8 mouse cellular contexts compared by ENCODE assay signal in the genomic region with DNA sequence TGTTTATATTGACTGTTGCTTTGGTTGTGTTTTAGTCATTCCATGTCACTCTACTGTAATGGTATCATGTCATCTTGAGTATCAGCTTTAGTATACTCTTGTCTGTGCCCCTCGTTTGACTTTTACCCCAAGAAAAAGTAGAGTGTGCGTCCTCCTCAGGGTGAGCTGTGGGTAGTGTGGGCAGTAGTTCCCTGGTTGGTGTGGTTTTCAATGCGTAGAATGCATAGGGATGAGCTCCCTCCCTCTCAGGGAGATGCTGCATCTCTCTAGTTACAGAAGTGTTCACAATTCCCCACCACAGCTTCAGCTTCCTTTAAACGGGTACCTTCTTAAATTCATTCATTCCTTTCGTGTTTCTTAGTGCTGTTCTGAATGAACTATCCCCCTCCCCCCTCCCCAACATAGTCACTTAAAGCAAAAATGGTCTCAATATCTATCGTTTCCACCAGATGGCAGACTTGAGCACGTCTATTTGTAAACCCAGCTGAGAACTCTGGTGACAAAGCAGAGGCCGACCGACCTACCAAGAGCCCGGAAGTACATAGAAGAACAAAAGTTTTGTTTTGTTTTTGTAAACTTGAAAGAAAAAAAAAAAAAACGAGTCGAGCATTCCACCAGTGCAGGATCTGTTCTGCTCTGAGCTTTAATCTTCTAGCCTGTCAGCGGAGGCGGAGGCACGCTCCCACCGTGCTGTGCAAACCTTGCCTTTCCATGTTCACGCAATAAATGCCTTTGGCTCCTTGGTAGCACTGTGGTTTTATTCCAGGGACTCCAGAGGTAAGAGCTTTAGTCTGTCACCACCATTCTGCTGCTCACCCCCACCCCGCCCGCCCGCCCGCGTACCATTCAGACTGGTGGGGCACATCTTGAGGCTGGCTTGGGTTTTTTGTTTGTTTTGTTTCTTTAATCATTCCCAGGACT. TPM values are rescaled to one million over a fixed set of nuclear protein-coding genes. Genes with fewer than 3 reads are reported as not detected.
DNase-seq lines count a peak whose midpoint lies in the region; ATAC-seq and TF ChIP-seq lines count a peak whose summit lies in the region.

No protein-coding gene starts in this region.

- H3K4me1 ChIP-seq in heart, adult 2 months (ENCODE audit: control insufficient read depth, insufficient read depth, low read length) = no peaks in the 10 kb centered on the region
- H3K4me1 ChIP-seq in kidney, adult 2 months (ENCODE audit: control insufficient read depth, insufficient read depth, low read length) = peaks cover 12% of the 10 kb centered on the region
- peaks cover 11% of the 10 kb centered on the region for H3K4me1 ChIP-seq in liver, postnatal 0 days (ENCODE audit: insufficient read depth)
- no peaks in the 10 kb centered on the region for H3K4me1 ChIP-seq in neural tube, embryonic 14.5 days (ENCODE audit: control insufficient read depth, insufficient read depth, low read length)

- H3K9me3 ChIP-seq in liver, postnatal 0 days (ENCODE audit: low read length) = no peaks in the 10 kb centered on the region
- no peaks in the 10 kb centered on the region for H3K9me3 ChIP-seq in neural tube, embryonic 14.5 days (ENCODE audit: control insufficient read depth, low read length)

- no peaks in the 10 kb centered on the region for H3K79me2 ChIP-seq in heart, adult 2 months (replicated peaks; ENCODE audit: control insufficient read depth, insufficient read depth, low read length)

- H3K9ac ChIP-seq in heart, adult 2 months (ENCODE audit: low read depth, low read length) = no peak overlapping the region
- H3K9ac ChIP-seq in liver, postnatal 0 days (replicated peaks) = no peak overlapping the region
- H3K9ac ChIP-seq in neural tube, embryonic 14.5 days (replicated peaks; ENCODE audit: low read depth, low read length) = no peak overlapping the region

- intact Hi-C loops in heart, adult 2 months (cut with DNase I) = loop anchor here (2.0 to 10.0 kb wide), 3 partner anchors 61 to 611 kb away; no protein-coding TSS in a partner anchor

- H3K36me3 ChIP-seq in heart, adult 2 months (ENCODE audit: control insufficient read depth, insufficient read depth, low read length) = no peaks in the 10 kb centered on the region
- H3K36me3 ChIP-seq in kidney, adult 2 months (ENCODE audit: control insufficient read depth, insufficient read depth, low read length) = no peaks in the 10 kb centered on the region
- H3K36me3 ChIP-seq in liver, postnatal 0 days (replicated peaks; ENCODE audit: insufficient read depth, low read length) = no peaks in the 10 kb centered on the region
- H3K36me3 ChIP-seq in neural tube, embryonic 14.5 days (ENCODE audit: control insufficient read depth, insufficient read depth, low read length) = no peaks in the 10 kb centered on the region

- H3K27ac ChIP-seq in heart, adult 2 months = no peak overlapping the region
- H3K27ac ChIP-seq in kidney, adult 2 months (ENCODE audit: insufficient read depth, low read depth, low read length) = peak overlapping the region; percentile 16; the same call in 1 of the 2 replicates
- peak overlapping the region; percentile 70; the same call in 1 of the 2 replicates for H3K27ac ChIP-seq in liver, postnatal 0 days (ENCODE audit: low read depth)
- no peak overlapping the region for H3K27ac ChIP-seq in neural tube, embryonic 14.5 days (ENCODE audit: low read depth, low read length)

- WGBS in heart, adult 2 months = 56% methylated on average over 22 of the region's 22 CpGs
- 49% methylated on average over 22 of the region's 22 CpGs for WGBS in kidney, adult 2 months
- 57% methylated on average over 22 of the region's 22 CpGs for WGBS in liver, postnatal 0 days (ENCODE audit: insufficient replicate concordance)
- 62% methylated on average over 22 of the region's 22 CpGs for WGBS in neural tube, embryonic 14.5 days

- TF ChIP-seq EP300 in heart, adult 2 months (IDR thresholded peaks at IDR 0.05; ENCODE audit: insufficient read depth, low read depth, low read length) = no peak
- TF ChIP-seq EP300 in liver, postnatal 0 days (IDR thresholded peaks at IDR 0.05; ENCODE audit: low read depth) = no peak

- H3K4me3 ChIP-seq in heart, adult 2 months = no peak overlapping the region
- H3K4me3 ChIP-seq in kidney, adult 2 months (ENCODE audit: insufficient read depth, low read depth, low read length) = peak overlapping the region; percentile 3; the same call in 1 of the 2 replicates
- H3K4me3 ChIP-seq in liver, postnatal 0 days (ENCODE audit: low read depth, low read length) = no peak overlapping the region
- H3K4me3 ChIP-seq in neural tube, embryonic 14.5 days (ENCODE audit: low read depth, low read length) = no peak overlapping the region

- DNase-seq in testis, postnatal 10 days (ENCODE audit: low spot score) = peak; percentile 53
- no peak for DNase-seq in testis, postnatal 14 days (ENCODE audit: low spot score)
- DNase-seq in cerebellum, adult 9-11 months = peak; percentile 33
- DNase-seq in heart, adult 2 months = peak in 1 of 2 experiments; percentile 24
- DNase-seq in kidney, adult 2 months = peak; percentile 79
- peak; percentile 54 for DNase-seq in liver, postnatal 0 days
- peak; percentile 66 for DNase-seq in yolk sac, embryonic 10.5 days (ENCODE audit: low spot score)

- no peak for ATAC-seq in liver, postnatal 0 days
- ATAC-seq in neural tube, embryonic 14.5 days (ENCODE audit: low read depth) = peak; percentile 58; the same call in 1 of the 2 replicates

- no peaks in the 10 kb centered on the region for H3K27me3 ChIP-seq in heart, adult 2 months (ENCODE audit: control insufficient read depth, insufficient read depth, low read length)
- H3K27me3 ChIP-seq in kidney, adult 2 months (replicated peaks; ENCODE audit: control insufficient read depth, insufficient read depth, low read length) = no peaks in the 10 kb centered on the region
- no peaks in the 10 kb centered on the region for H3K27me3 ChIP-seq in liver, postnatal 0 days (ENCODE audit: insufficient read depth, low read length)
- H3K27me3 ChIP-seq in neural tube, embryonic 14.5 days (ENCODE audit: control insufficient read depth, insufficient read depth, low read length) = no peaks in the 10 kb centered on the region

- TF ChIP-seq CTCF in heart, adult 2 months (IDR thresholded peaks at IDR 0.05) = peak; percentile 67
- TF ChIP-seq CTCF in kidney, adult 2 months (conservative IDR thresholded peaks at IDR 0.05; ENCODE audit: insufficient read depth, insufficient read length, low read depth, low read length) = peak; percentile 49
- peak; percentile 67 for TF ChIP-seq CTCF in liver, postnatal 0 days (IDR thresholded peaks at IDR 0.05; ENCODE audit: low read depth)

- H3K4me2 ChIP-seq in liver, postnatal 0 days (ENCODE audit: low read depth, low read length) = no peak overlapping the region
- no peak overlapping the region for H3K4me2 ChIP-seq in neural tube, embryonic 14.5 days (ENCODE audit: low read depth, low read length)

- no peak for TF ChIP-seq POLR2A in heart, adult 2 months (IDR thresholded peaks at IDR 0.05; ENCODE audit: insufficient read depth, low read depth, low read length)
- no peak for TF ChIP-seq POLR2A in kidney, adult 2 months (IDR thresholded peaks at IDR 0.05; ENCODE audit: low read depth, low read length)

RNA-seq across cellular contexts. Expression of a gene that starts 4.7 kb away (rescaled TPM):
- total RNA-seq in heart, adult 2 months (2021) = under 1 TPM; 0.16 to 0.23 TPM
- polyA plus RNA-seq in heart, adult 2 months (2012; rRNA removed) = 0.16 TPM in 1 of 2 replicates, not detected in the other
- polyA plus RNA-seq in kidney, adult 2 months (2012; rRNA removed) = 289 and 340 TPM in 2 replicates
- polyA plus RNA-seq in liver, postnatal 0 days (2015; fragmentation: Nextera tagmentation; extraction: Ambion mirVana) = 7.8 and 8.9 TPM in 2 replicates
- polyA plus RNA-seq in neural tube, embryonic 14.5 days (2014; fragmentation: Nextera tagmentation; extraction: Ambion mirVana) = 0.27 and 0.41 TPM in 2 replicates

Comparison
In these comparisons a context has a peak if more than half of its experiments do, and no peak if none do; other contexts are left out.
1. H3K27ac ChIP-seq: peak in kidney, adult 2 months (single experiment) and liver, postnatal 0 days (single experiment); none in heart, adult 2 months (single experiment) and neural tube, embryonic 14.5 days (single experiment).
2. RNA of a gene that starts 4.7 kb away (polyA plus RNA-seq): 289 to 340 TPM in kidney, adult 2 months; 7.8 to 8.9 TPM in liver, postnatal 0 days, 0.27 to 0.41 TPM in neural tube, embryonic 14.5 days and 0.16 TPM in heart, adult 2 months; every median in the first group is over 10 times any median in the second.
3. Peak in every context shown above with its lines, with median percentiles within 50 percentile points of each other: CTCF ChIP-seq.